Mouse (Mus musculus): ENCODE data around the gene Nckap5l. TPM values are rescaled to one million over a fixed set of nuclear protein-coding genes. Genes with fewer than 3 reads are reported as not detected.

The Nckap5l gene
- 8.1 TPM for polyA plus RNA-seq (2015; fragmentation: Illumina TruSeq; extraction: RNeasy Lipid Tissue Mini Kit (QIAGEN cat#74804); ENCODE audit: low read depth, low replicate concordance)

DNA sequence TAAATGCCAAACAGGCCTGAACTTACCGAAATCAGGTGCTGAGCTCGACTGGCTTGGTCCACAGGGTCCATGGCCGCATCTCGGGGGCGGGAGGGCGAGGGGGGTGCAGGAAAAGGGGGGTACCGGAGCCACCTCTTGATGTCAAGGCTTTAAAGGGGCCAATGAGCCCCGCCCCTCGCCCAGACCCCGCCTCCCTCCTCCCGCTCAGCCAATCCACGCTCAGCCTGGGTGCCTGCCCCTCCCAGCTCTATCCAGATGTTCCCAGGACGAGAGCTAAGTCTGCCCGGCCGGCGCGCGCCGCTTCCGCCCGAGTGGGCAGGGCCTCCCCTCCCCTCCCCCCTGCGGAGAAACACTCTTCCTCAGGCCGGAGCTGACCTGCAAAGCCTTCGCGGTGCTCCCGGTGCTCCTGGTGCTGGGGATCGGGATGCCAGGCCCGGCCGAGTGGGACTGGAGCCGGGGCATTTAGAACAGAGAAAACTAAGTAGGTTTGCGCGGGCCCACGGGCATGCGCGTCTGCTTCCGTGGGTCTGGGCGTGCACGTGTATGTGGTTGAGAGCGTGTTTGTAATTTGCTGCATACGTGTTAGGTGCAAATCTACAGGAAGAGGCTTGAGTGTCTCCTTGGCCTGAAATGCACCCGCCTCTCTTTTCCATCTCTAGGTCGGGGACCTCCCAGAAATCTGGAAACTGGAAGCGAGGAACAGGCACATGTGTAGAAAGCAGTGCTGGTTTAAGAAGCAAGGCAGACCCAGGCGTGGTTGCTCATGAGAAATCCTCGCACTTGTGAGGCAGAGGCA lies at the start of gene Nckap5l:
Gene Nckap5l (minus strand): TSS at position 143 of the 796 bp plus-strand sequence.

DNA sequence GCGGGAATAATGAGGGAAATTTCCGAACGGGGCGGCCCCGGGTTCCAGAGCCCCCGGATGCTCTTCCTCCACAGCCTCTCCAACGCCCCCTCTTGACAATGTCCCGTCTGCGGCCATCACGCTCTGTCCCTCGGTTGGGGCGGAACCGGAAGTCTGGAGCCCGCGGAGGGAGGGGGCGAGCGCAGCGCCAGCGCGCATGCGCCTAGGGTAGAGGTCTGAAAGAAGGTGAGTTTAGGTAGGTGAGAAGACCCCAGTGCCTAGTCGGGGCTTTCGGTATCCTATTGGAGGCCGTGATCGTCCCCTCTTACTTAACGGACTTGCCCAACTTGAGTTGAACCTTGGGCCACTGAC lies 17.0 kb upstream of the Nckap5l start, which contains the start of gene Bcdin3d:
Gene Bcdin3d (minus strand): TSS at position 155 of the 351 bp plus-strand sequence.

DNA sequence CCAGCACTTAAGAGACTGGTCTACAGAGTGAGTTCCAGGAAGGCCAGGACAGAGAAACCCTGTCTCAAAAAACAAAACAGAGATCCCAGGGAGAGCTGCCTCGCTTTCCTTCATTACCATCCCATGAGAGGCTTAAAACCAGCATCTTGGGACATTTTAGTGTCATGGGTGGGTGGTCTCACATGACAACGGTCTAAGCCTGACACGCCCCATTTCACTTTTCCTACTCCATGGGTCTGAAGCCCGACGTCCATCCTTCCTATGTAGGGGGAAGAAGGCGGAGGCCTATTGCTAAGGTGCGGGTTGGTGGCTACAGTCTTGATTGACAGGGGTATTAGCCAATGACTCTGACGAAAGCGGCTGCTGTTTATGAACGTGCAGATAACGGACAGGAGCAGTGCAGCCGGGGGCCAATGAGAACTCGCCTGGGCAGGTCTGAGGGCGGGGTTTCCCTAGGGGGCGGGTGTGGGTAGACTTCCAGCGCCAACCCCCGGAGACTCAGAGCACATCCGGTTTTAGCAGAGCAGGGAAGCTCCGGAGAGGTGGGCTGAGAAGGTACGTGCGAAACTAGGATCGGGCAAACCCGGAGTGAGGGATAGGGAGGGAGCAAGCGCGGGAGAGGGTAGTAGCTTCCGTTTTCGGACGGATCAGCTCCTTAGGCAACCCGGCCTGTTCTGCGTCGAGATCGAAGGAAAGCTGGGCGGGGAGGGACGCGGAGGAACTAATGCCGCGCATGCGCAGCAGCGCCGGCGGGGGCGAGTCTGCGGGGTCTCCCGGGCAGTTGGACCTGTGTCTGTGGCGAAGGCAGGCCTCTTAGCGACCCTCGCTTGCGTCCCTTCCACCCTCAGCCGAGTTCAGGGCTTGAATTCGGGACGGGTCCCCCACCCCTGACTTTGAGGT lies 64.8 kb downstream of the Nckap5l start, which contains the start of gene Tmbim6:
Gene Tmbim6 (plus strand): TSS at position 397 of the 900 bp plus-strand sequence.

Other genes starting within 250 kb of the Nckap5l start
- gene Kcnh3, start 232.9 kb downstream of the Nckap5l start, polyA plus RNA-seq (2015; fragmentation: Illumina TruSeq; extraction: RNeasy Lipid Tissue Mini Kit (QIAGEN cat#74804); ENCODE audit: low read depth, low replicate concordance), result 71.3 TPM
- 84.0 TPM for gene Mcrs1, start 205.8 kb downstream of the Nckap5l start, polyA plus RNA-seq (2015; fragmentation: Illumina TruSeq; extraction: RNeasy Lipid Tissue Mini Kit (QIAGEN cat#74804); ENCODE audit: low read depth, low replicate concordance)
- 79.2 TPM for gene Prpf40b, start 162.7 kb downstream of the Nckap5l start, polyA plus RNA-seq (2015; fragmentation: Illumina TruSeq; extraction: RNeasy Lipid Tissue Mini Kit (QIAGEN cat#74804); ENCODE audit: low read depth, low replicate concordance)
- gene Fam186b, start 161.9 kb downstream of the Nckap5l start, polyA plus RNA-seq (2015; fragmentation: Illumina TruSeq; extraction: RNeasy Lipid Tissue Mini Kit (QIAGEN cat#74804); ENCODE audit: low read depth, low replicate concordance), result 1.00 TPM
- 7.7 TPM for gene Fmnl3, start 87.3 kb downstream of the Nckap5l start, polyA plus RNA-seq (2015; fragmentation: Illumina TruSeq; extraction: RNeasy Lipid Tissue Mini Kit (QIAGEN cat#74804); ENCODE audit: low read depth, low replicate concordance)
- gene Tmbim6, start 64.9 kb downstream of the Nckap5l start, polyA plus RNA-seq (2015; fragmentation: Illumina TruSeq; extraction: RNeasy Lipid Tissue Mini Kit (QIAGEN cat#74804); ENCODE audit: low read depth, low replicate concordance), result 296 TPM
- 6.5 TPM for gene Bcdin3d, start 17.0 kb upstream of the Nckap5l start, polyA plus RNA-seq (2015; fragmentation: Illumina TruSeq; extraction: RNeasy Lipid Tissue Mini Kit (QIAGEN cat#74804); ENCODE audit: low read depth, low replicate concordance)
- 375 TPM for gene Faim2, start 70.4 kb upstream of the Nckap5l start, polyA plus RNA-seq (2015; fragmentation: Illumina TruSeq; extraction: RNeasy Lipid Tissue Mini Kit (QIAGEN cat#74804); ENCODE audit: low read depth, low replicate concordance)
- not detected for gene Aqp2, start 121.3 kb upstream of the Nckap5l start, polyA plus RNA-seq (2015; fragmentation: Illumina TruSeq; extraction: RNeasy Lipid Tissue Mini Kit (QIAGEN cat#74804); ENCODE audit: low read depth, low replicate concordance)
- 0.62 TPM for gene Aqp5, start 133.0 kb upstream of the Nckap5l start, polyA plus RNA-seq (2015; fragmentation: Illumina TruSeq; extraction: RNeasy Lipid Tissue Mini Kit (QIAGEN cat#74804); ENCODE audit: low read depth, low replicate concordance)
- not detected for gene Aqp6, start 143.7 kb upstream of the Nckap5l start, polyA plus RNA-seq (2015; fragmentation: Illumina TruSeq; extraction: RNeasy Lipid Tissue Mini Kit (QIAGEN cat#74804); ENCODE audit: low read depth, low replicate concordance)
- 12.5 TPM for gene Racgap1, start 193.9 kb upstream of the Nckap5l start, polyA plus RNA-seq (2015; fragmentation: Illumina TruSeq; extraction: RNeasy Lipid Tissue Mini Kit (QIAGEN cat#74804); ENCODE audit: low read depth, low replicate concordance)
- 47.8 TPM for gene Asic1, start 212.6 kb upstream of the Nckap5l start, polyA plus RNA-seq (2015; fragmentation: Illumina TruSeq; extraction: RNeasy Lipid Tissue Mini Kit (QIAGEN cat#74804); ENCODE audit: low read depth, low replicate concordance)
- gene Smarcd1, start 244.4 kb upstream of the Nckap5l start, polyA plus RNA-seq (2015; fragmentation: Illumina TruSeq; extraction: RNeasy Lipid Tissue Mini Kit (QIAGEN cat#74804); ENCODE audit: low read depth, low replicate concordance), result 94.7 TPM
- gene Gm17349, start 247.7 kb upstream of the Nckap5l start, polyA plus RNA-seq (2015; fragmentation: Illumina TruSeq; extraction: RNeasy Lipid Tissue Mini Kit (QIAGEN cat#74804); ENCODE audit: low read depth, low replicate concordance), result not detected

Data from brain, adult 10 weeks (tissue).